ENCODE assay signal across 8 mouse cellular contexts in genomic region chr4:106200241-106200640, GRCm38 (mm10).
A peak's percentile ranks its signal among the peaks of the same experiment; 100 is the strongest.
DNase-seq lines count a peak whose midpoint lies in the region; ATAC-seq and TF ChIP-seq lines count a peak whose summit lies in the region.

No protein-coding gene starts in this region.

- no peak for TF ChIP-seq CTCF in heart, postnatal 0 days (IDR thresholded peaks at IDR 0.05; ENCODE audit: low read depth)

- no peak for TF ChIP-seq EP300 in heart, postnatal 0 days (IDR thresholded peaks at IDR 0.05; ENCODE audit: low read depth)

- 0 out of 2 replicates have a peak, but pooled peaks have one; percentile 38 for ATAC-seq in neural tube, embryonic 11.5 days (ENCODE audit: insufficient read depth, low FRiP score, low TSS enrichment)
- ATAC-seq in heart, postnatal 0 days (ENCODE audit: insufficient read depth, low read depth) = peak; percentile 75
- no peak for ATAC-seq in limb, embryonic 15.5 days (ENCODE audit: insufficient number of reproducible peaks, low FRiP score, low TSS enrichment, low read depth)
- peak; percentile 54; the same call in 1 of the 2 replicates for ATAC-seq in midbrain, embryonic 16.5 days

- H3K27me3 ChIP-seq in neural tube, embryonic 11.5 days (ENCODE audit: control insufficient read depth, insufficient read depth, low read length) = no peaks in the 10 kb centered on the region
- no peaks in the 10 kb centered on the region for H3K27me3 ChIP-seq in heart, postnatal 0 days (ENCODE audit: control insufficient read depth, insufficient read depth, low read length)
- no peaks in the 10 kb centered on the region for H3K27me3 ChIP-seq in limb, embryonic 15.5 days
- no peaks in the 10 kb centered on the region for H3K27me3 ChIP-seq in midbrain, embryonic 16.5 days (ENCODE audit: control insufficient read depth, insufficient read depth, low read depth, low read length)

- no peak overlapping the region for H3K9ac ChIP-seq in neural tube, embryonic 11.5 days (ENCODE audit: low read length)
- no peak overlapping the region for H3K9ac ChIP-seq in heart, postnatal 0 days (replicated peaks; ENCODE audit: low read depth, low read length)
- H3K9ac ChIP-seq in limb, embryonic 15.5 days = no peak overlapping the region
- H3K9ac ChIP-seq in midbrain, embryonic 16.5 days (ENCODE audit: low read depth, low read length) = no peak overlapping the region

- peak; percentile 57 for DNase-seq in neural tube, embryonic 11.5 days (ENCODE audit: low spot score)
- no peak for DNase-seq in neural tube, embryonic 10.5 days (ENCODE audit: extremely low spot score, low spot score)
- no peak for DNase-seq in heart, postnatal 0 days (ENCODE audit: low spot score)
- DNase-seq in layer of hippocampus, adult 9-11 months = no peak
- no peak for DNase-seq in frontal cortex, postnatal 14 days (ENCODE audit: low spot score in 2 of 2)
- DNase-seq in cerebellum, postnatal 25 days = no peak

- 52% methylated on average over 6 of the region's 6 CpGs for WGBS in neural tube, embryonic 11.5 days
- WGBS in heart, postnatal 0 days = 33% methylated on average over 6 of the region's 6 CpGs
- 34% methylated on average over 6 of the region's 6 CpGs for WGBS in limb, embryonic 15.5 days
- WGBS in midbrain, embryonic 16.5 days = 39% methylated on average over 6 of the region's 6 CpGs

- H3K4me2 ChIP-seq in neural tube, embryonic 11.5 days (ENCODE audit: low read depth) = no peak overlapping the region
- H3K4me2 ChIP-seq in heart, postnatal 0 days (ENCODE audit: low read depth, low read length) = peak overlapping the region; percentile 32
- H3K4me2 ChIP-seq in limb, embryonic 15.5 days = no peak overlapping the region
- peak overlapping the region; percentile 31 for H3K4me2 ChIP-seq in midbrain, embryonic 16.5 days (ENCODE audit: low read length)

- H3K27ac ChIP-seq in neural tube, embryonic 11.5 days (ENCODE audit: low read depth, low read length) = no peak overlapping the region
- peak overlapping the region; percentile 70 for H3K27ac ChIP-seq in heart, postnatal 0 days (ENCODE audit: low read depth)
- H3K27ac ChIP-seq in limb, embryonic 15.5 days = 0 out of 2 replicates have a peak overlapping the region, but pooled peaks have one; percentile 38
- no peak overlapping the region for H3K27ac ChIP-seq in midbrain, embryonic 16.5 days (ENCODE audit: low read length)

- H3K4me1 ChIP-seq in neural tube, embryonic 11.5 days (ENCODE audit: control insufficient read depth, insufficient read depth, low read length) = peaks cover 4% of the 10 kb centered on the region
- peaks cover 17% of the 10 kb centered on the region for H3K4me1 ChIP-seq in heart, postnatal 0 days (ENCODE audit: control insufficient read depth, insufficient read depth)
- H3K4me1 ChIP-seq in limb, embryonic 15.5 days = peaks cover 16% of the 10 kb centered on the region
- H3K4me1 ChIP-seq in midbrain, embryonic 16.5 days (ENCODE audit: control insufficient read depth, insufficient read depth, low read length) = peaks cover 11% of the 10 kb centered on the region; the same call in 1 of the 2 replicates

- H3K9me3 ChIP-seq in neural tube, embryonic 11.5 days (ENCODE audit: control insufficient read depth, low read length) = no peaks in the 10 kb centered on the region
- H3K9me3 ChIP-seq in heart, postnatal 0 days (replicated peaks; ENCODE audit: control insufficient read depth, low read length) = no peaks in the 10 kb centered on the region
- H3K9me3 ChIP-seq in limb, embryonic 15.5 days = no peaks in the 10 kb centered on the region
- H3K9me3 ChIP-seq in midbrain, embryonic 16.5 days (replicated peaks; ENCODE audit: control insufficient read depth, low read length, poor library complexity, severe bottlenecking) = no peaks in the 10 kb centered on the region

- H3K36me3 ChIP-seq in neural tube, embryonic 11.5 days (ENCODE audit: control insufficient read depth, insufficient read depth, low read length) = no peaks in the 10 kb centered on the region
- no peaks in the 10 kb centered on the region for H3K36me3 ChIP-seq in heart, postnatal 0 days (replicated peaks; ENCODE audit: control insufficient read depth, insufficient read depth, low read length)
- no peaks in the 10 kb centered on the region for H3K36me3 ChIP-seq in limb, embryonic 15.5 days
- no peaks in the 10 kb centered on the region for H3K36me3 ChIP-seq in midbrain, embryonic 16.5 days (ENCODE audit: control insufficient read depth, insufficient read depth, low read length)

- H3K4me3 ChIP-seq in neural tube, embryonic 11.5 days (ENCODE audit: low read depth, low read length) = no peak overlapping the region
- no peak overlapping the region for H3K4me3 ChIP-seq in heart, postnatal 0 days (ENCODE audit: low read depth, low read length)
- H3K4me3 ChIP-seq in limb, embryonic 15.5 days = no peak overlapping the region
- no peak overlapping the region for H3K4me3 ChIP-seq in midbrain, embryonic 16.5 days (ENCODE audit: low read depth, low read length)

Comparison
In these comparisons a context has a peak if more than half of its experiments do, and no peak if none do; other contexts are left out.
1. H3K27ac ChIP-seq: peak in heart, postnatal 0 days (single experiment) and limb, embryonic 15.5 days (single experiment); none in neural tube, embryonic 11.5 days (single experiment) and midbrain, embryonic 16.5 days (single experiment).
2. H3K4me2 ChIP-seq: peak in heart, postnatal 0 days (single experiment) and midbrain, embryonic 16.5 days (single experiment); none in neural tube, embryonic 11.5 days (single experiment) and limb, embryonic 15.5 days (single experiment).